Mouse (Mus musculus) fibroblast of lung, adult 2 months (primary cell): ENCODE data around the gene Psat1.

Source experiments
- DNase-seq: peaks from one replicate; pipeline ENCODE4 v3.0.0-alpha.2; 2011; ENCODE audit warnings: low read depth

The Psat1 gene

DNA sequence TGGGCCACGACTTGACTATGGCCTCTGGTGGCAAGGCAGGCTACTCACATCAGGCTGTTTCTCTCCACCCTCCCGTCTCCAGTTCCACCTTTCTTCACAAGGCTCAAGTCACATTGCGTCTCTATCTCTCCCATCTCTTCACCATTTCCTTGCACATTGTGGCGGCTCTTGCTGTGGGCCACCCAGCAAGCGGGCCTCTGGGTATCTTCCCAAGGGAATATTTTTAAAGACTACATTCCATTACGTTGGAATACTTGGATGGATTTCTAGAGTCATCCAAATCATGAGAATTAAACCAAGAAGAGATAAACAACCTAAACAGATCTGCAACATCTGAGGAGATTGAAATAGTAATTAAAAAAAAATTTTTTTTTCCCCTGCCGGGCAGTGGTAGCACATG, at the start of gene Psat1:
Gene Psat1, minus strand, starts transcription at position 101 of the 400 bp plus-strand sequence.
- no peak for DNase-seq

DNA sequence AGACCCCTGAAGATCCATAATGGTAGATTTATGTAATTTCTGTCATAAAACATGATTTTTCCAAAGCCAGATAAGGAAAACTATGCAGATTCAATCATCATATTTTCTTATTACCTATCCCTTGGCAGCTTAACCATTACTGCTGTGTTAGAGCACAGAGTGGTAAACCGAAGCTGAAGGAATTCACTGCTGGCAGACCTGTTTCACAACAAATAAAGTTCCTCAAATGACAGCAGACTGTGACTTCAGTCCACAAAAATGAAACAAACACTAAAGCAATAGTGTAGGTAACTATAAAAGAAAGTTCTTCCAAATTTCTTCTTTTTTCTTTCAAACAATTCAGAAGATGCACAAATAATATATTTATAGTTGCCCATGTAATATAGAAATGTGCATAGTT, 43.0 kb upstream of the Psat1 start:
- DNase-seq: no peak

DNA sequence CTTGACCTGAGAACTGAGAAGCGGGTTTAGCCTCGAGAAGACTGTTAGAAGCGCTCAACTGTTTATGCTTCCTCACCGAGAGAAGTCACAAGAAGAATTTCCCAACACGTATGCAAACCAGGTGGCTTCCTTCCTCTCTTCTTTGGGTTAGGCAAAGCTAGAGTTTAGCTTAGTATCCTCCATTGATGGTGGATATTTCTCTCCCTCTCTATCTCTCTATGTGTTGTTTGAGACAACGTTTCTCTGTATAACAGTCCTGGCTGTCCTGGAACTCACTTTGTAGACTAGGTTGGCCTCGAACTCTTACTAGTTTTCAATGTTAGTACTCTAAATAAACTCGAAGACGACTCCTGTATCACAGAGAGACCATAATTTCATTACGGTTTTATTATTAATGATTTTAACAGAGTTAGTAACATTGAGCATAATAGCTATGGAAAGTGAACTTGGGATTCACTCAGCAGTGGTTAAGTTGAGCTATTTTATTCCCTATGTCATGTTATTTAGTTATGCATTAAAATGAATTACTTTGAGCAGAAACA, 38.1 kb upstream of the Psat1 start:
- no peak for DNase-seq

DNA sequence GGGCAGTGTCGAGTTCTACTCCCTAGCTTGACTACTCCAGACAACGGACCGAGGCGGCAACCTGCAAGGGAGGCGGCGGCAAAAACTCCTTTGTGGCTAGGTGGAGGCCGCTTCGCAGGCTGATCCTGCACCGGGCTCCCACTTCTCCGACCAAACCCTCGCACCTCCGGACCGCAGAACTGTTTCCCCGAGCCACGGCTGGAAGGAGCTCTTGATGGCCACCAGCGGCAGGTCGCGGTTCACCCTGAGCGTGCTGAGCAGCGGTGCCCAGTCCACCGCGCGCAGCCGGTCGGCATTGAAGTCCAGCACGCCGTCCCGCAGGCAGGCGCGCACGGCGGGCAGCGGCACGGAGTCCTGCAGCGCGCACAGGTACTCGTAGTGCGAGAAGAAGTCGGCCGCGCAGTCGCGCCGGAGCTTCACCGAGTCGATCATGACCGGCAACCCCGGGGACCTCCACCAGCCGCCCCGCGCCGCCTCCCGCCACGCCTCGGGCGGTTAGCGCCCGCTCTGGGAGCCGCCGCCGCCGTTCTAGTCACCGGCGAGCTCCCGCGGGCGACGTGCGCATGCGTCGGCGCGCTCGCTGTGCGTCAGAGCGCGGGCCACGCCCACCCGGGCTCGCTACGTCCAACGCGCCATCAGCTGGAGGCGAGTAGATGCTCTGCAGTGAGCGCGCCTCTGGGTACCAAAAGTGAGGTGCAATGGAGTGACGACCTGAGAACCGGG, 37.5 kb upstream of the Psat1 start, which contains the start of gene Cep78:
Gene Cep78, minus strand, starts transcription at position 541 of the 723 bp plus-strand sequence.
- DNase-seq: peak; percentile 78

DNA sequence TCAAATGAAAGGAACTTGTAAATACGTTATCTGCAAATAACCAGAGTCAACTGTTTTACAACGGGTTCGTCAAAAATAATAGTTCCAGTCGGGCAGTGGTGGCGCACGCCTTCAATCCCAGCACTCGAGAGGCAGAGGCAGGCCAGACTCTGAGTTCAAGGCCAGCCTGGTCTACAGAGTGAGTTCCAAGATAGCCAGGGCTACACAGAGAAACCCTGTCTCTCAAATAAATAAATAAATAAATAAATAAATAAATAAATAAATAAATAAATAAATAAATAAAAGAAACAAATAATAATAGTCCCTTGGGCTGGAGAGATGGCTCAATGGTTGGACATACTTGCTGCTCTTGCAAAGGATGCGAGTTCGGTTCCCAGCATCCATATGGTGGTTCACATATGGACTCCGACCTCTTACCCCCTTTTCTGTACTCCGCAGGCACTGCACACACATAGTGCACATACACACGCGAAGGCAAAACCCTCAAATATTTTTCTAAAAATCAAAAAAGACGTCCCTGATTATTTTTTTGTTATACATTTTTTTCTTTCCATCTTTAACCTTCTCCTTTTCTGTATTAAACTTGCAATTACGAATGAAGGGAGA, 36.7 kb upstream of the Psat1 start:
- no peak for DNase-seq

DNA sequence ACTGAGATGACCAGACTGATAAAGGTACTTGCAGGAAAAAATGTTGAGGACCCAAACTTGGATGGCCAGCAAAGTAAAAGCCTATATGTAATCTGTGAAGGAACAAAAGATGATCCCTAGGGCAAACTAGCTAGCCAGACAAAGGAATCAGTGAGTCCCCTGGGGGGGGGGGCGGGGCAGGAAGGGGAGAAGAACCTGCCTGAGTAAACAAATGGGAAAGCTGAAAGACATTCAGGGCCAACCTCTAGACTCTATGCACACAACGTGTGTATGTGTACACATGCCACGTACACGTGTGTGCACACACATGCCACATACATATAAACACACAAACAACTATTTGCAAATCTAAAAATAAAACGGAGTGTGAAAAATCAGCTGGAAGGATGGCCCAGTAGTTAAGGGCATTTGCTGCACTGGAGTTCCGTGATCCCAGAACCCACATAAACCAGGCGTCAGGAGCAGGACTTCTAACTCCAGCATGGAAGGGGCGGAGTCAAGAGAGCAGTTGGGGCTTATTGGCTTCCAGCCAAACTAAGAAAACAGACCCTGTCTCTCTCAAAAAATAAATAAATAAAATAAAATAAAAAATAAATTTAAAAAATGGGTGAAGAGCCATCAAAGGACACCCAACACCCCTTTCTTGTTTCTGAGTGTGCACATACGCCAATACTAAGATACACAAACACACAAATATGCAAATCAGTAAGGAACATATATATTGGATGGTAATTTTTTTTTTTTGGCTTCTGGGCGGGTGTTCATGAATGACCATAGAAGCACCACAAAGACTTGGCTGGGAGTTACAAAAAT, 36.0 kb upstream of the Psat1 start:
- DNase-seq: no peak

DNA sequence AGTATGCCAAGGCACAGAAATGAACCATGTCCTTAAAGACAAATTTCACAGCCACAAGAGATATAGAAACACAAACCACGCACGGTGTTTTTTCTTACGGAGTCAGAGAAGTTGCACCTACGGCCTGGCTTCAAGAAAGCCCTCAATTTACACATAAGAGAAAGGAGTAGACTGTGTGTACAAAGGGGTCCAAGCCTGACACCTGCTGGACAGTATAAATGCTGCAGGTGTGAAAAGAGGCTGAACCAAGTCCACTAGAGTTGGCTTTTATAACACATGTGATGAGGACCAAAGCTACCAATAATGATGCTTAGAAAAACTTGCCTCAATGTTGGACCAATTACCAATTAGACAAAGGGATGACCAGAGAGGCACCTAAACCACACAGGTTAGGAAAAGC, 34.7 kb upstream of the Psat1 start:
- no peak for DNase-seq

DNA sequence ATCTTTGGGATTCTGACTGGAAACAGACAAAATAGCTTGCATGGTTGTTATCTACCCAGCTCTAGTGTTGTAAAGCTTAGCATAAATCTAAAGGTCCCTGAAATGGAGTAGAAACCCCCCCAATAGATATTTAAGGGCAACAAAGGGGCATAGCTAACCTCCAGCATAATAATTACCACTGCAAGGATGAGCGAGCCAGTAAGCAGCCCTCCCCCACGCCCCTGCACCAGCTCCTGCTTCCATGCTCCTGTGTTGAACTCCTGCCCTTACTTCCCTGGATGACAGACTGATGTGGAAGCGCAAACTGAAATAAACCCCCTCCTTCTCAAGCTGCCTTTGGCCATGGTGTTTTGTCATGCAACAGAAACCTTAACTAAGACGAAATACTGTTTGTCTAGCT, 26.2 kb upstream of the Psat1 start:
- DNase-seq: no peak

DNA sequence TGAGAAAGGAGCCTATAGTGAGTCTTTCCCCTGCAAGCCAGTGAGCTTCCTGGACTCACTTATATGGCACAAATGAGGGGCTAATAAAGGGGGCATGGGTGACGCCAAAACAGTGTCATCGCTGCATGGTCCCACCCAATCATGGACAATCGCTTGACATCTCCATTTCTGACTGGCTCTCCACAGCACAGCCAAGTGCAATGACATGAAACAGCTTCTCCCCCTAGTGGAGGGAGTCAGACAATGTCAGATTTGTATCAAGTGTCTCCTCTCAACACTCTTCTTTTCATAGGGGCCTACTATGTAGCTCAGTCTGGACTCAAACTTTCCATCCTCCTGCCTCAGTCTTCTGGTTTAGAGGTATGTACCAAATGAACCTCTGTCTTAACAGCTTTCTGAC, 17.9 kb upstream of the Psat1 start:
- DNase-seq: no peak

DNA sequence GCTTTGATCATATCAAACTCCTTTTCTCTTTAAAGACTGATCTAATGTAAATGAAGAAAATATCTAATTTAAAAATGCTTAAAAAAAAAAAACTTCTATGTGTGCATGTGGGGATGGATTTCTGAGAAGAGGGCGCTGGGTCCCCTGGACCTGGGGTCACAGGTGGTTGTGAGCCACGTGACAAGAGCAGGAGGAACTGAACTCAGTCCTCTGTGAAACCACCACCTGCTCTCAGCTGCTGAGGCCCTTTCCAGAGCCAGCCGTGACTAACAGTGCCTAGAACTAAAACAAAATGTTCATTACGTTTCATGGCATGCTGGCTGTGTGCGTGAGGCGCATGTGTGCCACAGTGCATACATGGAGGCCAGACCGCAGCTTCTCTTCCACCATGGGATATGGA, 17.4 kb upstream of the Psat1 start:
- DNase-seq: no peak

DNA sequence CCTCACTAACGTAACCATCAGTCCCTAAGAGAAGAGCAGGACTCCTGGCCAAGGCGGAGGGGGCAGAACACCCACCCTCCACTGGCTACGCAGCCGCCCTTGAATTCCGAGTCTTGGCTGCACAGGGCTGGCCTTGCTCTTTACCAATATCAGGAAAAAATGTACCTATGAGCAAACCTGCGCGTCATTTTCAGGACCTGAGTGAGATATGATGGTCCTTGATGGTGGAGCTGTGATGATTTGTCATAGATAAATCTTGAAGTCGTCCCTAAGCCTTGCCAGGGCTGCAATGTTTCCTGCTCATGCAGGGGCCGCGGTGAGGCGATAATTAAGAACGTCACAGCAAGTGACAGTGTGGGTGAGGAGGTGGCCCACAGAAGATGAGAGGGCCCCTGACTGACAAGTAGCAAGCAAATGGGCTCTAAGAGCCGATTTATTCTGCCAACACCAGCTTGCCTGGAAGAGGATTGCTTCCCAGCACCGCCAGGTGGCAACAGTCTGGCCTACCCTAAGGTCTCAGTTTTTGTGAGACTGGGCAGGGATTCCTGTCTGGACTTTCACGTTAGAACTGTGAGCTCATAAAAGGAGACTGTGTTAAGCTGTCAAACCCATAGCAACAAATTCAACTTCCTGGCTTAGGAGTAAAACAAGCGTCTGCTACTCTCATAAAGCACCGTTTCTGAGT, 16.0 kb upstream of the Psat1 start:
- peak; percentile 18 for DNase-seq

DNA sequence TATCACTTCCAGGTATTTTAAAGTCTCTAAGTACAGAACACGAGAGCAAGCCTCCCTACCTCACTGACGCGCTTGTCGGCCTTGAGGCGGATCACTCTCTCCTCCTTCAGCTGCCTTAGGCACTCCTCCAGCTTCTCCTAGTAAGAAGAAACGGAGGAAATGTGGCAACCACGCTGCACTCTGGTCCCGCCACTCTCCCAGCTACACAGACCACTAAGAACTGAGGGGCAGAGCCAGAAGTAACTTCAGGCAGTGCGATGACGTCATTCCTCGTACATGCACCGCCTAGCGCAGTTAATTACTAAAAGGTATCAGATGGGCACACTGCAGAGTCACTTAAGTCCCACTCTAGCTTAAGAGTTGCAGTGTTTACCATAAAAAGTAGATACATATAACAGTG, 15.2 kb upstream of the Psat1 start:
- no peak for DNase-seq

DNA sequence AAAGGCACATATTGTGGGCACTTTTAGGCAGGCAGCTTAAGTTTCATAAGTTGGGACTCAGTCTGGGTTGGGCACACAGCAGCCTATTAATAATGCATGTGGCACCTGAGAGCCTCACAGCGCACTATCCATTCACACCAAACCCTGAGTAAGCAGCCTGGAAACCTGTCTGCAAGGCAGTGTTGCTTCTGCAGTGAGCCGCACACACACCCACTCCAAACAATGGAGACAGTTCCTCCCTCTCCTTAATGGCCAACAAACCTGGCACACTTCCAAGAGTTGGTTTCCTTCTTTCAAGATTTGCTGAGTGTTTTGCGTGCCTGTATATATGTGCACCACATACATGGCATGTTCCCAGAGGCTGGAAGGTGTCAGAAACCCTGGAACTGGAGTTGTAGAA, 3.1 kb upstream of the Psat1 start:
- DNase-seq: no peak

DNA sequence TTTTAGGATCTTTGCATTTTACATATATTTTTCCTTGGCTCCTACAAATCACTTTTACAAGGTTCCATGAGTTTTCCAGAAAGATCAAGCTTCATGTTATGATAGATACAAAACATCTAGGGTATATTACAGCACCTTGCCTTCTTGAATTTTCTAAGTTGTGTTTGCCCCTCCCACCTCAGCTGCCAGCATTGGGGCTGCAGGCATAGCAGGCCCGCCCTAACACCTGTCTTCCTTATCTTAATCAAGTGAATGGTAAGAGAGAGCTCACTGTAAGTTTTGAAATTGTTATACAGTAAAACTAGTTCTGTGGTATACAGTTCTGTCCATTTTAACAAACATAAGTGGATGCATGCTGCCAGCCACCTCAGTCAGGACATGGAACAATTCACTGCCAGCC, 1.7 kb upstream of the Psat1 start:
- DNase-seq: no peak

DNA sequence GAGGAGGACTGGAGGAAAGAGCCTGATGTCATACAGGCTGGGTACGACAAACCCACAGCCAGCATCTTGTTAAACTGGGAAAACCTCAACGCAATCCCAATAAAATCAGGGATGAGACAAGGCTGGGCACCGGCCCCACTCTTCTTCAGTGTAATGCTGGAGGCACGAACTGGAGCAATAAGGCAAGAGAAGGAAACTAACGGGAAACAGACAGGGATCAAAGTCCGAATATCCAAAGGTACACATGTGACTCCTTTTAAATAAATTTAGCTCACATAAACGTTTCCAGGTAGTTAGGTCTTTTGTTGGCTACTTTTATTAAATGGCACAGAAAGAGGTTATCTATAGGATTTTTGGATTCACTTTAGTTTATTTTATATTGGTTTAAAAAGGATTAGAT, 1.3 kb upstream of the Psat1 start:
- DNase-seq: no peak

DNA sequence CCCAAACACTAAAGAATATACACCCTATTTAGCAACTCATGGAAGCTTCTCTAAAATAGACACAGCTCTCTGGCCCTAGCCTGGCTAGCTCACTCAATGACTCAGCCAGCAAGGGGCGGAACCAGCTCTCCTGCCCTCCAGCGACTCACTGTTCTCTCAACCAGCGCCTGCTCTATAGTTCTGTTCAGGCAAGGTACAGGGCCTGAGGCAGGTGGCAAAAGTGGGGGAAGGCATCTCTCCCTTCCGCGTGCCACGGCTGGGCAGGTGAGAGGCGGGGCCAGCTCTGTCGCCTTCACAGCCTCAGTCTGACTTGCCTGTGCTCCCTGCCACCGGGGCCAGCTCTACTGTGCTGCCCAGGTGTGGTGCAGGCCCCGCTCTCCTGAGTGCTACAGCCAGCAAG, 474 bp downstream of the Psat1 start:
- no peak for DNase-seq

DNA sequence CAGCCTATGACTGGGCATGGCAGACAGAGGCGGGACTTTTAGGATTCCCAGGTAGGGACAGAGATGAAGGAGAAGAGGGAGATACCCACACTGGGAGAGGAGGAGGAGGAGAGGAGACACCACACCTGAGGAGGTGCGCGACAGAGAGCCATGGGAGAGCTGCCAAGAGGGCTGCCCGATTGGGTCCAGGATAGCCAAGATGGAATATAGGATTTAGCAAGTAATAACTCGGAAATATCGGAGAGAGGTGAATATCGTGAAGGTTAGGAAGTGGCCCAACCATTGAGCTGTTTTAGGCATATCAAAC, 4.1 kb downstream of the Psat1 start:
- DNase-seq: no peak

DNA sequence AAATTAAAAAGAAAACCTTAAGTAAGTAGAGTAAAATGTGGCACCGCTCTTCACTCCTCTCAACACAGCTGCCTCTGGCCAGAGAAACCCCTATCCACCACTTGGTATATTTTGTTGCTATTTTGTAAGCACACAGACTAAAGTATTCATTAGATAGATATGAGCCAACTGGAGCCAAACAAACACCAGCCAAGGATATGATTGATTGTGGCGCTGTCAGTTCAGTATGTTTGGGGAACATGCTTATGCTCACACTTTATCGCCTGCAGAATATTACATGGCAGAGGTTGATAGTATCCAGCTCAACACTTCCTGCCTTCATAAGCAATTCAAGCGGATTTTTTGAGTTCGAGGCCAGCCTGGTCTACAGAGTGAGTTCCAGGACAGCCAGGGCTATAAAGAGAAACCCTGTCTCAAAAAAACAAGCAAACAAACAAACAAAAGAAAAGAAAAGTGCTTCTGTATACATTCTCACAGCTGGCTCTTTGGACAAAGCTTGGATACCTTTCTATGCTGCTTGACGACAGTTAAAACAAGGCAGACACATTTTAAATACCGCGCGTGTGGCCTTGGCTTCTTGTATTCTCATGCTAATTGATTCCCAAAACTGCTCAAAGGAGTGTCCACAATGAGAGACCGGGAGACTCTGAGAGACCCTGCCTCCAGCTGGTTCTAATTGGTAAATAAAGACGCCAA, 4.6 kb downstream of the Psat1 start:
- DNase-seq: no peak

DNA sequence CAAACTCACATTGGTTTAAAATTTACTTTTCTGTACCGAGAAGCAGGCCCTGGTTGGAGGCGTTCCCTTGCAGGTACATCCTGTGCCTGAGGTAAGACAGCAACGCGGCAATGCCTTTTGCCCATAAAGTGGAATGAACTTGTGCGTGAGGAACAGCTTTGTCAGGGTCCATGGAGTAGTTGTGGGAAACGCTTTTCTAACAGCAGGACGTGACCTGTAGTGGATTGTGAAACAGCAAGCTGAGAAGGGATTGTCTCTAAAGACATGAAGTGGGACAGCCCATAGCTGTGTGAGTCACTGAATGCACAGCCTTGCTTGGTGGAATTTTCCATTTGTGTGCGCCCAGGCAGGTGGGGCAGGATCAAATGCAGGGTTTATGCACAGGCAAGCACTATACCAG, 5.7 kb downstream of the Psat1 start:
- DNase-seq: no peak

DNA sequence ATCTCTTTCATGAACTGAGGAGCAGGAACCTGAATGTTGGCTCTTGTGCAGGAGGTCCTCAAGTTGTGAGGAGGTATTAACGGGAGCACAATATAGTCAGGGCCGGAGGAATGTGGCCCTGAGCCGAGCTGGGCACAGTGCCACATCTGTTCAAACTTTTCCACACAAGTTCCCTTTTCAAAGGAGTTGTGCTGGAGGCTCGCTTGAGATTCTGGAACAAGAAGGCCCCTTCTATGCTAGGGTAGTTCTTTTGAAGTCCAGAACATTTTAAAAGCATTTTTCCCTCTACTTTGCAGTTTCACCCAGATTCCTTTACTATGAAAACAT, 21.5 kb downstream of the Psat1 start:
- DNase-seq: peak; percentile 87

DNA sequence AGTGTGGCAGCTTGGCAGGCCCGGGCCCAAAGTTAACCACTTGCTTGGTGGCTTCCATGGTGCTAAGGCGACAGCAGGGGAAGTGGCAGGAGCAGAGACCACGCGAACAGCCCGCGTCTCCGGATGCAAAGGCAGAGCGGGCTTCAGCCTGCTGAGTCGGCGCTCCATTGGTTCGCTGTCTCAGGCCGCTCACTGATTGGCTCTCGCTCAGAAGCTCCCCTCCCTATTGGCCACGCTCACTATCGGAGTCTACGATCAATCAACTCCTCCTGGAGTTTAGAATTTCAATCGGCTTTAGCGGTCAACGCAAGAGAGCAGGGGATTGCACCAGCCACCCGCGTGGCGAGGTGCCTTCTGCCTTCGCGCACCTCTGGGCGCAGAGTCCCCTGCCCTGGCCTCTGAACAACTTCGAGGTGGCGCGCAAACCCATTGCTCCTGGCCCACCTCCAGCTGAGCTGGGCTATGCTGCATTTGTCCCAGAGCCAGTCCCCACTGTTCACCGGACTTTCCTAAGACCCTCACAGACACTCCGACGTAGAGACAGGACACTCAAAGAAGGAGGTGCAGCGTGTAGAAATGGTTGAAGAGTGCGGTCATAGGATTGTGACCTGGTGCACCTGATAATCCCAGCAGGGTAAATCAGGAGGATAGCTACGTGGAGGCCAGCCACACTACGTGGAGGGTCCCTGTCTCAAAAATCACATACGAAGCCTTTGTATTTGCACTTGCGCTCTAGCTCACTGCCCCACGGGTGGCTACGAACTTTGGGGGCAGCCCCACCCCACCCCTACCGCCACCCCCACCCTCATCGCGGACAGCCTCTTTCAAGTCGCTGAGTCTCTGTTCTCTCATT, 22.0 kb downstream of the Psat1 start:
- DNase-seq: peak; percentile 82
